Mouse (Mus musculus) lung, postnatal 0 days (tissue): ENCODE results near the gene Carmil1.

ENCODE experiments used
- CTCF ChIP-seq: IDR thresholded peaks from 2 replicates; pipeline ENCODE4 v1.5.1; 2016; ENCODE audit warnings: antibody characterized with exemption, mild to moderate bottlenecking
- EP300 ChIP-seq: IDR thresholded peaks from 2 replicates; pipeline ENCODE4 v1.6.1; 2016; ENCODE audit warnings: antibody characterized with exemption, mild to moderate bottlenecking, control low read depth

DNA sequence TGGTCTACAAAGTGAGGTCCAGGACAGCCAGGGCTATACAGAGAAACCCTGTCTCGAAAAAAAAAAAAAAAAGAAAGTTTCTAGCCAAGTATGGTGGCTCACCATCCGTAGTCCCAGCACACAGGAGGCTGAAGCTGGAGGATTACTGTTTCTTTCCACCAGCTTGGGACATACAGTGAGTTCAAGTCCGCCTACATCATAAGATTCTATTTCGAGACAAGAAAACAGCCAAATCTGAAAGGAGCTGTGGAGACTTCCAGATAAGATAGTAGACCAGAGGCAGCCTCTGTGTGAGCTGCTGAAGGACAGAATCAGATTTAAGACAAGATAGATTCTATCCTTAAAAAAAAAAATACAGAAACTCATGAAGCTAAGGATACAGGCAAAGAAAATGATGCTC is 17.0 kb downstream of the Carmil1 start:
- TF ChIP-seq EP300 (no peak), CTCF (no peak)
